Mouse (Mus musculus) limb, embryonic 14.5 days (tissue): ENCODE results near the gene Rab1a. TPM values are rescaled to one million over a fixed set of nuclear protein-coding genes. Genes with fewer than 3 reads are reported as not detected.

Experiments
- ATAC-seq: fragments of 200-750 bp; cut with Nextera tagmentation; 2 replicates; pipeline ENCODE4 v1.8.0; 2017; ENCODE audit warnings: low read depth, moderate number of reproducible peaks, moderate TSS enrichment; ENCODE audit not compliant: low FRiP score
- DNase-seq: peaks from one replicate; pipeline ENCODE4 v3.0.0-alpha.2; 2015; ENCODE audit warnings: low spot score
- H3K27ac ChIP-seq: fragments of 300-500 bp; sonication (generic); replicated peaks from 2 replicates; pipeline ENCODE4 v1.5.1; 2014; ENCODE audit warnings: low read depth, mild to moderate bottlenecking, low read length, moderate library complexity, mixed read lengths
- H3K27me3 ChIP-seq: fragments of 300-500 bp; sonication (generic); 2 replicates; pipeline ENCODE4 v1.6.1; 2014; ENCODE audit warnings: low read length, mixed read lengths; ENCODE audit not compliant: control insufficient read depth, insufficient read depth
- H3K36me3 ChIP-seq: fragments of 300-500 bp; sonication (generic); 2 replicates; pipeline ENCODE4 v1.6.1; 2014; ENCODE audit warnings: mild to moderate bottlenecking, low read length, moderate library complexity, mixed read lengths; ENCODE audit not compliant: control insufficient read depth, insufficient read depth
- H3K4me1 ChIP-seq: fragments of 300-500 bp; sonication (generic); 2 replicates; pipeline ENCODE4 v1.6.1; 2014; ENCODE audit warnings: antibody characterized with exemption, low read length, mixed read lengths; ENCODE audit not compliant: control insufficient read depth, insufficient read depth
- H3K4me2 ChIP-seq: fragments of 300-500 bp; sonication (generic); replicated peaks from 2 replicates; pipeline ENCODE4 v1.6.1; 2014; ENCODE audit warnings: low read depth, mild to moderate bottlenecking, low read length, moderate library complexity; ENCODE audit not compliant: severe bottlenecking
- H3K4me3 ChIP-seq: fragments of 300-500 bp; sonication (generic); replicated peaks from 2 replicates; pipeline ENCODE4 v1.5.1; 2014; ENCODE audit warnings: low read length
- H3K9ac ChIP-seq: fragments of 300-500 bp; sonication (generic); 2 replicates; pipeline ENCODE4 v1.6.1; 2014; ENCODE audit warnings: mild to moderate bottlenecking, low read depth, low read length, moderate library complexity; ENCODE audit not compliant: severe bottlenecking
- H3K9me3 ChIP-seq: fragments of 300-500 bp; sonication (generic); 2 replicates; pipeline ENCODE4 v1.6.1; 2016; ENCODE audit warnings: low read length; ENCODE audit not compliant: control insufficient read depth
- POLR2A ChIP-seq: fragments of 200-500 bp; IDR thresholded peaks from 2 replicates; pipeline ENCODE4 v1.8.0; 2012; ENCODE audit warnings: inconsistent platforms, mild to moderate bottlenecking, moderate library complexity, borderline replicate concordance; ENCODE audit not compliant: insufficient read depth, insufficient read length; ENCODE audit errors: extremely low read depth
- WGBS: fragments of 180-500 bp; shearing (Covaris S2); extraction: QIAGEN DNeasy Blood & Tissue Kit; methylation state at CpG from one replicate; pipeline ENCODE4 v1.1.7; 2014; 5-methylcytosine and 5-hydroxymethylcytosine counted together
- polyA plus RNA-seq, 2 experiments: library from polyadenylated mRNA; depleted of rRNA in 1 of 2; stranded (reverse) in 1 of 2; unstranded in 1 of 2; fragments of >200 nt; fragmentation: Nextera tagmentation in 1 of 2; extraction: Ambion mirVana in 1 of 2; gene quantifications; 2 replicates each; pipeline versions ENCODE4 v1.2.1 to v1.2.3; 2012 to 2014

Rab1a gene
- polyA plus RNA-seq, 2 experiments = 210 to 234 TPM

- peak overlapping the region; percentile 84; the same call in 1 of the 2 replicates for H3K27ac ChIP-seq
- H3K9ac ChIP-seq = peak overlapping the region; percentile 89; the same call in 1 of the 2 replicates
- peaks cover 6% of the 10 kb centered on the region; the same call in 1 of the 2 replicates for H3K36me3 ChIP-seq
- TF ChIP-seq POLR2A = no peak
- 7% methylated on average over 4 of the region's 4 CpGs for WGBS
- H3K4me1 ChIP-seq = peaks cover 36% of the 10 kb centered on the region
- H3K4me2 ChIP-seq = peak overlapping the region; percentile 91
- no peaks in the 10 kb centered on the region for H3K27me3 ChIP-seq
- no peak for ATAC-seq
- H3K4me3 ChIP-seq = peak overlapping the region; percentile 83
- H3K9me3 ChIP-seq = no peaks in the 10 kb centered on the region
- DNase-seq = peak; percentile 26
These were observed 47.0 kb downstream of the Rab1a start for GRCm38 (mm10) chr11:20248277-20248676.

- Histone ChIP-seq H3K36me3 (peaks cover 6% of the 10 kb centered on the region; the same call in 1 of the 2 replicates), H3K27ac (peak overlapping the region; percentile 84), H3K9ac (peak overlapping the region; percentile 89), H3K27me3 (no peaks in the 10 kb centered on the region), H3K4me2 (peak overlapping the region; percentile 91), H3K4me3 (peak overlapping the region; percentile 83), H3K9me3 (no peaks in the 10 kb centered on the region), H3K4me1 (peaks cover 30% of the 10 kb centered on the region)
- 1% methylated on average over 21 of the region's 39 CpGs for WGBS
- peak; percentile 73 for ATAC-seq
- no peak for TF ChIP-seq POLR2A
- no peak for DNase-seq
These were observed 47.6 kb downstream of the Rab1a start for GRCm38 (mm10) chr11:20248840-20249239.

DNA sequence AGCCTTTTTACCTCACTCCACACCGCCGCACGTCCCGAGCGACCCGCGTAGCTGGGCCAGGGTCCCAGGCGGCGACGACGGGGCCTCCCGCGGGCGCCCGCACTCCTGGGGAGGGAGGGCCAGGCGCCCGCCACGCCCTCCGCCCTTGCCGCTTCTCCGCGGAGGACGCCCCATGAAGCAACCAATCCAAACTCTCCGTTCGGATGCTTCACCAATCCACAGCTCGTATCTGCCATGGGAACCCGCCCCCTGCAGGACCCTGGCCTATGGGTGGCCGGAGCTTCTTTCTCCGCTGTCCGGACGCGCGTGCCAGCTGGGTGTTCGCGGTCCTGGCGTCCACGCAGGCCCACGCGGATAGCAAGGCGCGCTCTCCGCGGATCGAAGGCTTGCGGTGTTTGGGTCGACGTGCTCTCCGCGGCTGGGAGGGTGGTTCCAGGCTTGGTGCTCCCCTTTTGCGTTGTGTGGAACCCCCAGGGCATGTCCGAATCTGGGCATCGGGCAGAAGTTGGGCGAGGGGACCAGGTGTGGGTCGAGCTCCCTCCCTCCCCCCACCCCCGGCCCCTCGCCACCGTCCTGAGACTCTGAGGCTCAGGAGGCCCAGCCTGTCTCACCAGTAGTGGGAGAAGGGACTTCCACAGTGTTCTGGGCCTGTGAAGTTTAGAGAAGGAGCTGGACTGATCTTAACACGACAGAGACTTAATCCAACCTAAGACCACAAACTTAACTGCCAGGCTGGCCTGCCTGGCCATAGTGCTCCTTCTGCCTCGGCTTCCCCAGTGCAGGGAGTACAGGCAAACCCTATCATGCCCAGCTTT is 48.3 kb downstream of the Rab1a start, which contains the start of gene Cep68:
Cep68 (minus strand) TSS at position 134 of the 815 bp plus-strand sequence.
- WGBS = under 1% methylated on average over 32 of the region's 59 CpGs
- peaks cover 3% of the 10 kb centered on the region; the same call in 1 of the 2 replicates for H3K36me3 ChIP-seq
- peak within 1 kb of the TSS; percentile 89 for H3K9ac ChIP-seq
- peak within 1 kb of the TSS; percentile 84 for H3K27ac ChIP-seq
- peaks cover 26% of the 10 kb centered on the region for H3K4me1 ChIP-seq
- peak within 1 kb of the TSS; percentile 91 for H3K4me2 ChIP-seq
- H3K27me3 ChIP-seq = no peaks in the 10 kb centered on the region
- no peaks in the 10 kb centered on the region for H3K9me3 ChIP-seq
- peak; percentile 99 for ATAC-seq
- H3K4me3 ChIP-seq = peak within 1 kb of the TSS; percentile 83
- DNase-seq = peak; percentile 96
- TF ChIP-seq POLR2A = peak; percentile 78; the same call in 1 of the 2 replicates

DNA sequence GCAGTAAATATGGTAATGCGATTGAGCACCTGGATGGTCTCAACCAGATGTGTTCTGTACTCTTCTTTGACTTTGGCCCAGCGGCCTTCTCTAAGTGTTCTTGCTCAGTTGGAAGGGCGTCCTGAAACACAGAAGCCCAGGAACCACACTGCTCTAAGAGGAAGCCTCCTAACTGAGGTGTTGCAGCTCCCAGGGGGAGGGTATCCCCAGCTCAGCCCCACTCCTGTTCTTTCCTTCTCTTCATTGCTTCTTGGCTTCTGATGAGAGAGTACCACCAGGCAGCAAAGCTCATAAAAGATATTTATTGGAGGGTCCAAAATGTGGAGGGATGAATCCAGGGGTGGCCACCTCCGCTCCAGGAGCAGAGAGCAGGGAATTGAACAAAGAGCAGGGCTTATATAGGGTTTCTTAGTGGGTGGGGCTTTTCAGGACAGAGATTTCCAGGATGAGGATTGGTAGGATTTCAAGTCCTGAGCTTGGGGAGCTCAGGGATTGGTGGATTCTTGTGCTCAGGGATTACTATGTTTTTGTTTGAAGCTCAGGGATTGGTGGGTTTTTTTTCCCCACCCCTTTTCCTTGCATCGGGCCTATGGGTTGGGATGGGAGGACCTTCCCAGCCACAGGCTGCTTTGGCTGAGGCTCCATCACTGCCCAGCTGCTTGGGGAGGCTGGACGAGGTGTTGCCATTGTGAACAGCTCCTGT is 49.4 kb downstream of the Rab1a start:
- no peaks in the 10 kb centered on the region for H3K9me3 ChIP-seq
- peaks cover 24% of the 10 kb centered on the region for H3K4me1 ChIP-seq
- H3K4me3 ChIP-seq = no peak overlapping the region
- no peak for ATAC-seq
- H3K36me3 ChIP-seq = no peaks in the 10 kb centered on the region
- 78% methylated on average over 6 of the region's 6 CpGs for WGBS
- H3K4me2 ChIP-seq = no peak overlapping the region
- no peak for DNase-seq
- H3K27me3 ChIP-seq = no peaks in the 10 kb centered on the region
- no peak overlapping the region for H3K9ac ChIP-seq
- no peak overlapping the region for H3K27ac ChIP-seq
- TF ChIP-seq POLR2A = no peak

DNA sequence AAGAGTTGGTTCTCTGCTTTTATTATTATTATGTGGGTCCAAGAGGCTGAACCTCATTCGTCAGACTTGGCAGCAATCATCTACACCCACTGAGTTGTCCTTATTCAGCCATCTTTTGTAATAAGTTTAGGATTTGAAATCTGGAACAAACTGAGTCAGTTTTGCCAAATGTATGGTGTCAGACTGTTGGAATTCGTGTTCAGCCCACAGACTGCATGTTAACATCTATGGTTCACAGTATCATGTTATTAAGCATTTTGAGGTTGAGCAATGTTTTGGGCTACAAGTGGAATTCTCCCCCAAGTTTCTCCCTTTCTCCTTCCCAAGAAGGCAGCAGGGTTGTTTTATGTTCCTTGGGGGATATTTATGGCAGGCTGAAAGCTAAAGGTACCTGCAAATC is 51.9 kb downstream of the Rab1a start:
- 82% methylated on average over 2 of the region's 2 CpGs for WGBS
- no peak for ATAC-seq

More for the DNA sequence above, 51.9 kb downstream of the Rab1a start:
- Histone ChIP-seq H3K9ac (no peak overlapping the region), H3K4me3 (no peak overlapping the region), H3K4me1 (peaks cover 11% of the 10 kb centered on the region), H3K36me3 (no peaks in the 10 kb centered on the region), H3K27me3 (no peaks in the 10 kb centered on the region), H3K9me3 (no peaks in the 10 kb centered on the region), H3K27ac (no peak overlapping the region), H3K4me2 (no peak overlapping the region)
- no peak for TF ChIP-seq POLR2A
- no peak for DNase-seq
